ENCODE assay signal across 9 mouse cellular contexts in the genomic region with DNA sequence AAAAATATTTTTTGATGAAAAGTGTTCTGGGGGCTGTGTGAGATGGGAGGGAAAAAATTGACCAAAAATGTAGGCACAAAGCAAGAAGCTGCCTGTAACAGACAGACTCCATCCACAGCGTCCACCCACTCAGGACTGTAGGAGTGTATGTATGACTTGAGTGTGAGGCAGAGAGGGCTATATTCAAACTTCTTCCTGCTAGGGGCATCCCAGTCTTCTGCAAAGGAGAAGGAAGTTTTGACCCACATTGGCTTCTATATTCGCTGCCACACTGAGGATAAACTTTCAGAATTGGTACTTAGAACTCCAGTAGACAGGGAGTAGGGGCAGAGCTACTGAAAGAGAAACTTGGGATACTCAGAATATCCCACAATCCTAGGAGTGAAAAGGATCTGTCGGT.
DNase-seq lines count a peak whose midpoint lies in the region; ATAC-seq and TF ChIP-seq lines count a peak whose summit lies in the region.
"Had no signal": no experiment of that assay in that cellular context is flagged by ENCODE, and none has a peak within 500 bp of the region (broad histone marks: within the 10 kb centered on the region; RNA-seq: fewer than 3 reads in every experiment).

No protein-coding gene starts in this region.

- no peaks in the 10 kb centered on the region for H3K36me3 ChIP-seq in hindbrain, embryonic 12.5 days
- H3K36me3 ChIP-seq in midbrain, embryonic 12.5 days = no peaks in the 10 kb centered on the region

- H3K27me3 ChIP-seq in hindbrain, embryonic 12.5 days = peaks cover 56% of the 10 kb centered on the region
- peaks cover 55% of the 10 kb centered on the region for H3K27me3 ChIP-seq in midbrain, embryonic 12.5 days

- H3K4me2 ChIP-seq in hindbrain, embryonic 12.5 days (replicated peaks) = peak overlapping the region; percentile 55
- peak overlapping the region; percentile 55 for H3K4me2 ChIP-seq in midbrain, embryonic 12.5 days (replicated peaks)

- H3K27ac ChIP-seq in gastrocnemius, adult 2 months = peak overlapping the region; percentile 6; the same call in 1 of the 2 replicates
- peak overlapping the region; percentile 86 for H3K27ac ChIP-seq in hindbrain, embryonic 12.5 days
- H3K27ac ChIP-seq in midbrain, embryonic 12.5 days (replicated peaks) = peak overlapping the region; percentile 71

- peaks cover 54% of the 10 kb centered on the region for H3K4me1 ChIP-seq in hindbrain, embryonic 12.5 days
- peaks cover 66% of the 10 kb centered on the region for H3K4me1 ChIP-seq in midbrain, embryonic 12.5 days

- no peak overlapping the region for H3K4me3 ChIP-seq in gastrocnemius, adult 2 months
- peak overlapping the region; percentile 22 for H3K4me3 ChIP-seq in hindbrain, embryonic 12.5 days
- peak overlapping the region; percentile 31; the same call in 1 of the 2 replicates for H3K4me3 ChIP-seq in midbrain, embryonic 12.5 days

- DNase-seq in gastrocnemius, adult 2 months = no peak
- no peak for DNase-seq in gastrocnemius, postnatal 4 days (ENCODE audit: low spot score in 2 of 2)
- peak; percentile 30 for DNase-seq in brain, embryonic 14.5 days (ENCODE audit: low read depth)
- no peak for DNase-seq in thymus, postnatal 14 days
- no peak for DNase-seq in cerebellum, postnatal 36 days
- DNase-seq in frontal cortex, postnatal 10 days (ENCODE audit: low spot score in 2 of 2) = no peak

- no peak for TF ChIP-seq POLR2A in brain, embryonic 14.5 days (IDR thresholded peaks at IDR 0.05; ENCODE audit: borderline replicate concordance, extremely low read depth, insufficient read depth, insufficient read length, poor library complexity, severe bottlenecking)

- 5% methylated on average over 3 of the region's 3 CpGs for WGBS in hindbrain, embryonic 12.5 days
- WGBS in midbrain, embryonic 12.5 days = 2% methylated on average over 3 of the region's 3 CpGs

- no peak for TF ChIP-seq CTCF in gastrocnemius, adult 2 months (IDR thresholded peaks at IDR 0.05)
- TF ChIP-seq CTCF in brain, embryonic 14.5 days (IDR thresholded peaks at IDR 0.05; ENCODE audit: borderline replicate concordance, extremely low read depth, insufficient read depth, insufficient read length) = no peak

- intact Hi-C loops in gastrocnemius, adult 2 months (cut with DNase I) = loop anchor here (10.0 kb wide), 1 partner anchor 124 kb away; no protein-coding TSS in a partner anchor

- no peak for ATAC-seq in hindbrain, embryonic 12.5 days (ENCODE audit: low FRiP score)
- no peak for ATAC-seq in midbrain, embryonic 12.5 days (ENCODE audit: low FRiP score, low read depth)

- H3K9me3 ChIP-seq in hindbrain, embryonic 12.5 days (replicated peaks) = no peaks in the 10 kb centered on the region
- H3K9me3 ChIP-seq in midbrain, embryonic 12.5 days = no peaks in the 10 kb centered on the region
- H3K9me3 ChIP-seq: megakaryocyte, embryonic 14.5 days had no signal

- H3K9ac ChIP-seq in hindbrain, embryonic 12.5 days = peak overlapping the region; percentile 56
- no peak overlapping the region for H3K9ac ChIP-seq in midbrain, embryonic 12.5 days (replicated peaks)

Comparison
In these comparisons a context has a peak if more than half of its experiments do, and no peak if none do; other contexts are left out.
1. H3K27ac ChIP-seq: peak in every context shown above with its lines; median percentile 86 in hindbrain, embryonic 12.5 days; 71 in midbrain, embryonic 12.5 days; 6 in gastrocnemius, adult 2 months.